Mouse (Mus musculus): Measurements from ENCODE around the gene Prdx5. TPM values are rescaled to one million over a fixed set of nuclear protein-coding genes. Genes with fewer than 3 reads are reported as not detected.
"Not testable (repeated sequence)": the region's sequence is repeated elsewhere in the genome, so short reads cannot be mapped to it uniquely, and the experiment has no call there.

Gene Prdx5
- polyA plus RNA-seq, 1 experiment from 2014 or later: 272 TPM

DNA sequence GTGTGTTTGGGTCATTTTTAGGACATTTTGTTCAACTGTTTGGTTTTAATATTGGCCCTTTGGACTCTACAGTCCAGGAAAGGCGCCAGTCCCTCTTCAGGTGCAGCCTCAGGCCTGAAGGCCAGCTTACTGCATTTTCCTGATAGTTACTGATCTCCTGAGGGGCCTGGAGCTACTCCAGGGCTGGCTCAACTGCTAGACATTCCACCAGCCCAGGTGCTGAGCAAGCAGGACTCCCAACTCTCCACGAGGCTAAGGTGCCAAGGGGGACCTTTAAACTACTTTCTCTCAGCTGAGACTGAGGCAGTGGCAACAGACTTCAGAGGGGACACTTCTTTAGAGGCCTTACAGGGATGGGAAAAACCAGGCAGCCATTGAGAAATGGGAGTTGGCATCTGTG lies 5.1 kb downstream of the Prdx5 start:
- Histone ChIP-seq H3K9ac (replicated peaks; ENCODE audit: low read depth, low read length) (no peak overlapping the region), H3K4me3 (replicated peaks; ENCODE audit: low read length) (no peak overlapping the region), H3K36me3 (ENCODE audit: control insufficient read depth, insufficient read depth) (no peaks in the 10 kb centered on the region), H3K9me3 (ENCODE audit: control insufficient read depth, low read length) (no peaks in the 10 kb centered on the region), H3K4me2 (ENCODE audit: low read length) (no peak overlapping the region), H3K27me3 (replicated peaks; ENCODE audit: control insufficient read depth, insufficient read depth, low read length) (no peaks in the 10 kb centered on the region), H3K27ac (ENCODE audit: low read length) (no peak overlapping the region), H3K4me1 (replicated peaks; ENCODE audit: control insufficient read depth, insufficient read depth, low read length) (peaks cover 18% of the 10 kb centered on the region)
- WGBS: 80% methylated on average over 2 of the region's 2 CpGs
- ATAC-seq: no peak

DNA sequence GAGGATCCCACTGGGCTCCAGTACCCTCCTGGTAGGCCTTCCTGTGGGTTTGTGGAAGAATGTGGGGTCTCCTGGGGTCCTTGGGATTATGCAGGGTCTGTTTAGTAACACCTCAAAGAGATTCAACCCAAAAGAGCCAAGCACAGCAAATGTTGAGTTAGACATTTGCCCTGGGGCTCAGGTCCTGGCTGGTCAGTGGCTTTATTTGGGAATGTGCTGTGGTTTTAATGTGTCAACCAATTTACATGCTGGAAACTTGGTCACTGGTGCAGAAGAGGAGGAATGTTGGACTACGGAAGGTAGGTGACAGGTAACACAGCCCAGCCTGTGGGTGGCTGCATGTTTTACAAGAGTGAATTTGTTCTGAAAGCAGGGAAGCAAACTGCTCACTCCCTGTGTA lies 6.9 kb downstream of the Prdx5 start:
- H3K27ac ChIP-seq (ENCODE audit: low read length): no peak overlapping the region
- no peak overlapping the region for H3K4me3 ChIP-seq (replicated peaks; ENCODE audit: low read length)
- no peak overlapping the region for H3K4me2 ChIP-seq (ENCODE audit: low read length)
- H3K9me3 ChIP-seq (ENCODE audit: control insufficient read depth, low read length): no peaks in the 10 kb centered on the region
- H3K9ac ChIP-seq (replicated peaks; ENCODE audit: low read depth, low read length): no peak overlapping the region
- no peaks in the 10 kb centered on the region for H3K27me3 ChIP-seq (replicated peaks; ENCODE audit: control insufficient read depth, insufficient read depth, low read length)
- ATAC-seq: no peak
- WGBS: 91% methylated on average over 1 of the region's 1 CpGs
- H3K4me1 ChIP-seq (replicated peaks; ENCODE audit: control insufficient read depth, insufficient read depth, low read length): peaks cover 6% of the 10 kb centered on the region
- H3K36me3 ChIP-seq (ENCODE audit: control insufficient read depth, insufficient read depth): no peaks in the 10 kb centered on the region

DNA sequence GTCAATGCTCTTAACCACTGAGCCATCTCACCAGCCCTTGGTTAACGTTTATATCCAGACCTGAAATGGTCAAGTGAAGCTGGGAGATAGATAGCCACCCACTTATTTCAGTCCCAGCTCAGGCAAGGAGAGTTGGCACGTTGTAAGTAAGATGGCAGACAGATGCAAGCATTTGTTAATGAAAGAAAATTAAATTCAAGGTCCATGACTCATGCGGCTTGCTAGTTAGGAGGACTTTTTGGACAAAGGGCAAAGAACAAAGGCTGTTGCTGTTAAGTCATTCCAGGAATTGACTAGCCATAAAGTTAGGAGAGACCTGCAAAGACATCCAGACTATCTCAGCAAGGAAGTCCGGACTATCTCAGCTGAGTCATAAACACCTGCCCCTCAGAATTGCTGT lies 10.3 kb downstream of the Prdx5 start:
- no peak for ATAC-seq
- Histone ChIP-seq H3K4me2 (ENCODE audit: low read length) (no peak overlapping the region), H3K9me3 (ENCODE audit: control insufficient read depth, low read length) (no peaks in the 10 kb centered on the region), H3K36me3 (ENCODE audit: control insufficient read depth, insufficient read depth) (no peaks in the 10 kb centered on the region), H3K4me3 (replicated peaks; ENCODE audit: low read length) (no peak overlapping the region), H3K9ac (replicated peaks; ENCODE audit: low read depth, low read length) (no peak overlapping the region), H3K27ac (ENCODE audit: low read length) (no peak overlapping the region), H3K27me3 (replicated peaks; ENCODE audit: control insufficient read depth, insufficient read depth, low read length) (no peaks in the 10 kb centered on the region), H3K4me1 (replicated peaks; ENCODE audit: control insufficient read depth, insufficient read depth, low read length) (no peaks in the 10 kb centered on the region)
- WGBS: 83% methylated on average over 4 of the region's 4 CpGs

DNA sequence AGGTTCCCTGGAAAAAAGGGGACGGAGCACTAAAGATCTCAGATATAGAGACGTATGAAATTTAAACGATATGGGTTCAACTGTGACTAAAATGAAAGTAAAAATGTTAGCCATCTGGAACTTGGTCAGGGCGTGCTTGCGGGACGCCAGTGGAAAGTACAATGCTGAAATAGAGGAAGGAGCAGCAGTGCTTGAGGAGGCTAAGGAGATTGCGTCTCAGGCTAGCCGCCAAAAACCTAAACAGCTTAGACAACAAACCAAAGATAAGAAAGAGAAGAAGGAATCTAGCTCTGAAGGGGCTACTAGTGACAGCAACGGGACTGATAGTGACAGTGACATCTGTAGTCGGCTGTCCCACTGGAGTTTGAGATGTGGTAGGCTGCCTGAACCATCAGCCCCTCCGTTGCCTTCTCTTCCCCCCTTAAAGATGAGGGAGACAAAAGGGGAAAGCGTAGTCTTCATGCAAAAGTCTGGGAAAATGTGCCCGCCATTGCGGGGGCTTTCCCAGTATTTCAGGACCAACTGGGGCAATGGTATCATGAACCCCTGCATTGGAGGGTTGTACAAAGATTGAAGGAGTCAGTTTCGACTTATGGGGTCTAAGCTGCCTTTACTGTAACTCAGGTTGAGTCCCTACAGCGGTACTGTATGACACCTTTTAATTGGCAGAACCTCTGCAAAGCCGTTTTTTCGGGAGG lies 14.1 kb downstream of the Prdx5 start:
- WGBS: 89% methylated on average over 18 of the region's 18 CpGs

DNA sequence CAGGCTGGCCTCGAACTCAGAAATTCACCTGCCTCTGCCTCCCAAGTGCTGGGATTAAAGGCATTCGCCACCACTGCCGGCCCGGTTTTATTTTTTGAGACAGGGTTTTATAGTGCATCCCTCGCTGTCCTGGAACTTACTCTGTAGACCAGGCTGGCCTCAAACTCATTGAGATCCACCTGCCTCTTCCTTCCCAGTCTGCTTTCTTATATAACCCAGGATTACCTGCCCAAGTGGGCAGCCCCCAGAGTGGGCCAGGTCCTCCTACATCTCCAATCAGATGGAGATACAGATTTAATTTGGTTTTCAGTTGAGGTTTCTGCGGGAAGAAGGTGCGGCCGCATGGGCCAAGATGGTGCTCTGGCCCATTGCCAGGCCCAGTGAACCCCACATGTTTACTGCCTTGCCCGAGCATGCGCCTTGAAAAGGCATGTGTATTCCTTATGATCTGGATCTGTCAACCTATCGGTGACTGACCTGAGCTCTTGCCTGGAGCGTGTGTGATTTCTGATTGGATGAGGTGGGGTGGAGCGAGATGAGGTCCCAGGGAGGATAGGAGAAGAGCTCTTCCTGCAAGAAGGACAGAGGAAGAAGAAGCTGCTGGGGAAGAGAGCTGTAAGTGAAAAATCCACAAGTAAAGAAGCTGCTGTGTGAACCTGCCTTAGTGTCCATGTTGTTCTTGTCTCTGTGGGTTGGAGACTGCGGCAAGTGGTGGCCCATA lies 16.0 kb downstream of the Prdx5 start:
- ATAC-seq: no peak
- 91% methylated on average over 14 of the region's 14 CpGs for WGBS
- Histone ChIP-seq H3K4me2 (ENCODE audit: low read length) (no peak overlapping the region), H3K36me3 (ENCODE audit: control insufficient read depth, insufficient read depth) (no peaks in the 10 kb centered on the region), H3K4me1 (replicated peaks; ENCODE audit: control insufficient read depth, insufficient read depth, low read length) (no peaks in the 10 kb centered on the region), H3K27ac (ENCODE audit: low read length) (no peak overlapping the region), H3K27me3 (replicated peaks; ENCODE audit: control insufficient read depth, insufficient read depth, low read length) (0 out of 2 replicates have a peak, but pooled peaks cover 2% of the 10 kb centered on the region), H3K9ac (replicated peaks; ENCODE audit: low read depth, low read length) (no peak overlapping the region), H3K4me3 (replicated peaks; ENCODE audit: low read length) (no peak overlapping the region), H3K9me3 (ENCODE audit: control insufficient read depth, low read length) (no peaks in the 10 kb centered on the region)

More for the DNA sequence above, 14.1 kb downstream of the Prdx5 start:
- not testable (repeated sequence) for H3K9me3 ChIP-seq (ENCODE audit: control insufficient read depth, low read length); H3K36me3 ChIP-seq (ENCODE audit: control insufficient read depth, insufficient read depth); H3K9ac ChIP-seq (replicated peaks; ENCODE audit: low read depth, low read length); H3K4me1 ChIP-seq (replicated peaks; ENCODE audit: control insufficient read depth, insufficient read depth, low read length); H3K27ac ChIP-seq (ENCODE audit: low read length); H3K4me3 ChIP-seq (replicated peaks; ENCODE audit: low read length); H3K27me3 ChIP-seq (replicated peaks; ENCODE audit: control insufficient read depth, insufficient read depth, low read length); ATAC-seq; H3K4me2 ChIP-seq (ENCODE audit: low read length)

DNA sequence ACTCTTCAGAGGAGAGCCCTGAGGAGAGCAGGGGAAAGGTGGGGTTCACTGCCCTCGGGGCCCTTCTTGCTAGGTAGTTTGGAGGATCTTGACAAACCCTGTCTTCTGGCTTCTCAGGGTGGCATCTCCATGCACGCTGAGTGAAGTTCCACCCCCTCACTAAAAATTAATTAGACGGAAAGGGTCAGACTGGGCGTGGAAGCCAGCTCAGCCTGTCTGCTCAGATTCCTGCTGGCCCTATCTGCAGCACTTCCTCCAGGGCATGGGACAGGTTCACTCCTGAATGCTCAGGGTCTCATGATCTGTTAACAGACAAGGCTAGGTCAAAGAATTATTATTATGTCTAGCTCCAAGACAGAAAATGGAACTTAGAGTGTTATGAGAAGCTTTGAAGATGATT lies 17.4 kb downstream of the Prdx5 start:
- Histone ChIP-seq H3K27ac (ENCODE audit: low read length) (no peak overlapping the region), H3K4me1 (replicated peaks; ENCODE audit: control insufficient read depth, insufficient read depth, low read length) (no peaks in the 10 kb centered on the region), H3K4me3 (replicated peaks; ENCODE audit: low read length) (no peak overlapping the region), H3K4me2 (ENCODE audit: low read length) (no peak overlapping the region), H3K36me3 (ENCODE audit: control insufficient read depth, insufficient read depth) (no peaks in the 10 kb centered on the region), H3K27me3 (replicated peaks; ENCODE audit: control insufficient read depth, insufficient read depth, low read length) (0 out of 2 replicates have a peak, but pooled peaks cover 2% of the 10 kb centered on the region), H3K9ac (replicated peaks; ENCODE audit: low read depth, low read length) (no peak overlapping the region), H3K9me3 (ENCODE audit: control insufficient read depth, low read length) (no peaks in the 10 kb centered on the region)
- no peak for ATAC-seq
- WGBS: 79% methylated on average over 4 of the region's 4 CpGs

DNA sequence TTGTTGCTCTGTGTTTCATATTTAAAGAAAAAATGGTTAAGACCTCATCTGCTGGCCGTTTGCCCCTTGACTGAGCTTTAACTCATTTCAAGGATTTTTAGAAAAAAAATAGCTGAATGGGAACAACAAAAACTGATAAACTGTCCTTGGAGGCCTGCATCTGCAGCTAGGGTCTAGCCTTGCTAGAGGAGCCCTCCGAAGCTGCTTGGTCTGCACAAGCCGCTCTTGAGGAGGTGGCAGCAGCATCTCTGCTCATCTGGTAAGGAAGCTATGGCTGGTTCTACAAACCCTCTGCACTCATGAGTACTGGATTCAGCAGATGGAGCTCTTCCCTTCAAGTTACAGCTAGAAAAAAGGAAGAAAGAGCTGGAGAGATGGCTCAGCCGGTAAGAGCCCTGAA lies 31.9 kb downstream of the Prdx5 start:
- Histone ChIP-seq H3K27me3 (replicated peaks; ENCODE audit: control insufficient read depth, insufficient read depth, low read length) (no peaks in the 10 kb centered on the region), H3K4me2 (ENCODE audit: low read length) (no peak overlapping the region), H3K4me3 (replicated peaks; ENCODE audit: low read length) (no peak overlapping the region), H3K9ac (replicated peaks; ENCODE audit: low read depth, low read length) (no peak overlapping the region), H3K9me3 (ENCODE audit: control insufficient read depth, low read length) (peaks cover 14% of the 10 kb centered on the region), H3K4me1 (replicated peaks; ENCODE audit: control insufficient read depth, insufficient read depth, low read length) (no peaks in the 10 kb centered on the region), H3K27ac (ENCODE audit: low read length) (no peak overlapping the region), H3K36me3 (ENCODE audit: control insufficient read depth, insufficient read depth) (no peaks in the 10 kb centered on the region)
- 90% methylated on average over 4 of the region's 4 CpGs for WGBS
- no peak for ATAC-seq

DNA sequence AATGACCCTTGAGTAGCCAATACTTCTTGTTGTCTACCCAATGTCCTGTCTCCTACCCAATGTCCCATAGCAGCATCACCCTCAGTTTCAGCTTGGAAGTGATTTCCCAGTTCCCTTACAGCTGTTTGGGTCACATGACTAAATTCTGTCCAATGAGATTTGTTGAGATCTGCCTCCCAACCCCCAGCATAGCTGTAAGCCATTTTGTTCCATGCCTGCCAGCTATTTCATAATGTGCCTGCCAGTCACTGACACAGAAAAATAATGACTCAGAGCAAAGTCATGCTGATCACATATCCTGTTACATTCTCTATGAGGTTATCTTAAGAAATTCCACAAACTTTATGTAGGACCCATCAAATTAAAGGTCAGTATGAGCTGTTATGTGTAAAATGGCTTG lies 33.1 kb downstream of the Prdx5 start:
- Histone ChIP-seq H3K4me2 (ENCODE audit: low read length) (no peak overlapping the region), H3K27me3 (replicated peaks; ENCODE audit: control insufficient read depth, insufficient read depth, low read length) (no peaks in the 10 kb centered on the region)
- ATAC-seq: no peak

DNA sequence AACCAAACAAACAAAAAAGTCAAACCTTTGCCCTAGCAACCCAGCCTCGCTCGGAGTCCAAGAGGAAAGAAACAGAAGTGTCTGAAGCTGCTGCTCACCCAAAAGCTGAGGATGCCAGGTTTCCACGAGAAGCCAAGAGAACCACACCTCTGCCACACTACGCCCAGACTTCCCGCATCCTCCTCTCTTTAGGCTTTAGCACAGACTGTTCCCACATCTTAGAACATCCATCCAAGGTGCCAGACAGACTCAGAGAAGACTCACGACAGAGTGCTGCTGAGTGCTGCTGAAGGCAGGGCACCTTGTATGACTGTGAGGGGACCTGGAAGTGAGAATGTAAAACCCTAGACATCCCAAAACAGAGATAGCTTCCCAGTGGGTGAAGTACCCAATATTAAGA lies 34.1 kb downstream of the Prdx5 start:
- 90% methylated on average over 6 of the region's 6 CpGs for WGBS
- H3K27ac ChIP-seq (ENCODE audit: low read length): no peak overlapping the region
- no peak for ATAC-seq
- no peak overlapping the region for H3K4me2 ChIP-seq (ENCODE audit: low read length)
- H3K36me3 ChIP-seq (ENCODE audit: control insufficient read depth, insufficient read depth): no peaks in the 10 kb centered on the region
- peaks cover 12% of the 10 kb centered on the region for H3K9me3 ChIP-seq (ENCODE audit: control insufficient read depth, low read length)
- H3K27me3 ChIP-seq (replicated peaks; ENCODE audit: control insufficient read depth, insufficient read depth, low read length): no peaks in the 10 kb centered on the region
- H3K4me1 ChIP-seq (replicated peaks; ENCODE audit: control insufficient read depth, insufficient read depth, low read length): no peaks in the 10 kb centered on the region
- H3K4me3 ChIP-seq (replicated peaks; ENCODE audit: low read length): no peak overlapping the region
- H3K9ac ChIP-seq (replicated peaks; ENCODE audit: low read depth, low read length): no peak overlapping the region

More for the DNA sequence above, 33.1 kb downstream of the Prdx5 start:
- H3K36me3 ChIP-seq (ENCODE audit: control insufficient read depth, insufficient read depth): no peaks in the 10 kb centered on the region
- H3K4me1 ChIP-seq (replicated peaks; ENCODE audit: control insufficient read depth, insufficient read depth, low read length): no peaks in the 10 kb centered on the region
- H3K27ac ChIP-seq (ENCODE audit: low read length): no peak overlapping the region
- H3K4me3 ChIP-seq (replicated peaks; ENCODE audit: low read length): no peak overlapping the region
- H3K9me3 ChIP-seq (ENCODE audit: control insufficient read depth, low read length): peaks cover 14% of the 10 kb centered on the region
- no peak overlapping the region for H3K9ac ChIP-seq (replicated peaks; ENCODE audit: low read depth, low read length)

Data from forebrain, embryonic 16.5 days (tissue).